Mouse (Mus musculus) liver, adult 2 months (tissue): ENCODE measurements at regions not wholly inside any gene's neighbourhood (a gene's known extent, or its start where the extent isn't known, plus 50 kb on each side); places are given as distances from the start of the nearest gene placed in this dataset.

ENCODE experiments used
- CTCF ChIP-seq: fragments of 200-500 bp; IDR thresholded peaks from 2 replicates; pipeline ENCODE4 v1.5.1; 2011; ENCODE audit warnings: low read depth, low read length, control low read depth
- POLR2A ChIP-seq: fragments of 200-500 bp; IDR thresholded peaks from 2 replicates; pipeline ENCODE4 v1.6.1; 2011; ENCODE audit warnings: low read length, control low read depth; ENCODE audit not compliant: insufficient read depth; ENCODE audit errors: extremely low read depth

GRCm38 (mm10) chr4:56649731-56650130, 90.1 kb upstream of the Gm26657 start:
- TF ChIP-seq CTCF (no peak), POLR2A (no peak)
